In the genomic region with DNA sequence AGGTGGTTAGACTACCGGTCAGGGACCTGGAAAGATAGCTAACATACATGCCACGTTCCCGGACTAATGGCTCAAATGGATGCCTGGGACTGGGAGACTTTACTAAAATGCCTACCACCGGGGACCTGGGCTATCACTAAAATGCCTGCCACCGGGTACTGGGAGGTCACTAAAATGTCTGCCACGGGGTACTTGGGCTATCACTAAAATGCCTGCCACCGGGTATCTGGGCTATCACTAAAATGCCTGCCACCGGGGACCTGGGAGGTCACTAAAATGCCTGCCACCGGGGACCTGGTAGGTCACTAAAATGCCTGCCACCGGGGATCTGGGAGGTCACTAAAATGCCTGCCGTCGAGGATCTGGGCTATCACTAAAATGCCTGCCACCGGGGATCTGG, we compare ENCODE assay signal across 11 mouse cellular contexts. TPM values are rescaled to one million over a fixed set of nuclear protein-coding genes. Genes with fewer than 3 reads are reported as not detected.
DNase-seq lines count a peak whose midpoint lies in the region; ATAC-seq and TF ChIP-seq lines count a peak whose summit lies in the region.
"Not testable (repeated sequence)": the region's sequence is repeated elsewhere in the genome, so short reads cannot be mapped to it uniquely, and the experiment has no call there.
"Had no signal": no experiment of that assay in that cellular context is flagged by ENCODE, and none has a peak within 500 bp of the region (broad histone marks: within the 10 kb centered on the region; RNA-seq: fewer than 3 reads in every experiment).

No protein-coding gene starts in this region.

- peaks cover 37% of the 10 kb centered on the region for H3K27me3 ChIP-seq in embryonic facial prominence, embryonic 13.5 days
- H3K27me3 ChIP-seq in forebrain, postnatal 0 days (ENCODE audit: insufficient read depth, low read length), result peaks cover 11% of the 10 kb centered on the region; the same call in 1 of the 2 replicates
- H3K27me3 ChIP-seq in hindbrain, embryonic 12.5 days, result peaks cover 56% of the 10 kb centered on the region
- peaks cover 54% of the 10 kb centered on the region for H3K27me3 ChIP-seq in kidney, embryonic 15.5 days
- H3K27me3 ChIP-seq in liver, embryonic 11.5 days (replicated peaks; ENCODE audit: control insufficient read depth, insufficient read depth, low read length), result peaks cover 28% of the 10 kb centered on the region
- not testable (repeated sequence) for H3K27me3 ChIP-seq in lung, postnatal 0 days (replicated peaks; ENCODE audit: insufficient read depth, low read length)
- peaks cover 33% of the 10 kb centered on the region for H3K27me3 ChIP-seq in neural tube, embryonic 15.5 days (replicated peaks)

- H3K27ac ChIP-seq in embryonic facial prominence, embryonic 13.5 days; forebrain, postnatal 0 days (ENCODE audit: low read depth, low read length); hindbrain, embryonic 12.5 days; kidney, embryonic 15.5 days; liver, embryonic 11.5 days (ENCODE audit: low read depth, low read length); lung, postnatal 0 days (ENCODE audit: low read length); neural tube, embryonic 15.5 days (replicated peaks): not testable (repeated sequence)

- not testable (repeated sequence) for H3K36me3 ChIP-seq in embryonic facial prominence, embryonic 13.5 days; forebrain, postnatal 0 days (ENCODE audit: insufficient read depth); hindbrain, embryonic 12.5 days; kidney, embryonic 15.5 days; liver, embryonic 11.5 days (ENCODE audit: control insufficient read depth, insufficient read depth, low read length); lung, postnatal 0 days (ENCODE audit: insufficient read depth, low read length); neural tube, embryonic 15.5 days

- not testable (repeated sequence) for H3K4me1 ChIP-seq in embryonic facial prominence, embryonic 13.5 days; forebrain, postnatal 0 days (ENCODE audit: insufficient read depth); hindbrain, embryonic 12.5 days; kidney, embryonic 15.5 days; liver, embryonic 11.5 days (replicated peaks; ENCODE audit: control insufficient read depth, insufficient read depth, low read length); lung, postnatal 0 days (ENCODE audit: insufficient read depth, low read depth, low read length); neural tube, embryonic 15.5 days

- 53% methylated on average over 12 of the region's 13 CpGs for WGBS in embryonic facial prominence, embryonic 13.5 days
- 52% methylated on average over 10 of the region's 13 CpGs for WGBS in forebrain, postnatal 0 days
- WGBS in hindbrain, embryonic 12.5 days, result 50% methylated on average over 10 of the region's 13 CpGs
- WGBS in kidney, embryonic 15.5 days, result 58% methylated on average over 12 of the region's 13 CpGs
- WGBS in liver, embryonic 11.5 days, result 38% methylated on average over 10 of the region's 13 CpGs
- 44% methylated on average over 9 of the region's 13 CpGs for WGBS in lung, postnatal 0 days
- WGBS in neural tube, embryonic 15.5 days, result 46% methylated on average over 10 of the region's 13 CpGs

- not testable (repeated sequence) for H3K9me3 ChIP-seq in embryonic facial prominence, embryonic 13.5 days; forebrain, postnatal 0 days (ENCODE audit: low read length); hindbrain, embryonic 12.5 days (replicated peaks); kidney, embryonic 15.5 days (replicated peaks); liver, embryonic 11.5 days (ENCODE audit: control insufficient read depth, low read length); lung, postnatal 0 days (ENCODE audit: low read length); neural tube, embryonic 15.5 days (replicated peaks)

- not testable (repeated sequence) for DNase-seq in forebrain, postnatal 0 days; liver, embryonic 11.5 days (ENCODE audit: low spot score); lung, postnatal 0 days (ENCODE audit: low spot score)

- not testable (repeated sequence) for ATAC-seq in embryonic facial prominence, embryonic 13.5 days (ENCODE audit: insufficient number of reproducible peaks, insufficient read depth, low FRiP score, low TSS enrichment, low read depth); forebrain, postnatal 0 days; hindbrain, embryonic 12.5 days (ENCODE audit: low FRiP score); kidney, embryonic 15.5 days (replicated peaks; ENCODE audit: low FRiP score); liver, embryonic 11.5 days (replicated peaks; ENCODE audit: low FRiP score); lung, postnatal 0 days; neural tube, embryonic 15.5 days (ENCODE audit: low FRiP score)

- H3K4me3 ChIP-seq in embryonic facial prominence, embryonic 13.5 days, result peak overlapping the region; percentile 39; the same call in 1 of the 2 replicates
- peak overlapping the region; percentile 38; the same call in 1 of the 2 replicates for H3K4me3 ChIP-seq in forebrain, postnatal 0 days (ENCODE audit: low read depth, low read length)
- not testable (repeated sequence) for H3K4me3 ChIP-seq in hindbrain, embryonic 12.5 days
- peak overlapping the region; percentile 38 for H3K4me3 ChIP-seq in kidney, embryonic 15.5 days (replicated peaks)
- peak overlapping the region; percentile 51 for H3K4me3 ChIP-seq in liver, embryonic 11.5 days (ENCODE audit: low read depth, low read length)
- H3K4me3 ChIP-seq in lung, postnatal 0 days (ENCODE audit: low read depth, low read length), result peak overlapping the region; percentile 34; the same call in 1 of the 2 replicates
- H3K4me3 ChIP-seq in neural tube, embryonic 15.5 days (replicated peaks), result peak overlapping the region; percentile 40

- not testable (repeated sequence) for H3K9ac ChIP-seq in embryonic facial prominence, embryonic 13.5 days; forebrain, postnatal 0 days; hindbrain, embryonic 12.5 days; kidney, embryonic 15.5 days; lung, postnatal 0 days (replicated peaks; ENCODE audit: low read depth); neural tube, embryonic 15.5 days (replicated peaks)
- peak overlapping the region; percentile 50; the same call in 1 of the 2 replicates for H3K9ac ChIP-seq in liver, embryonic 11.5 days (ENCODE audit: low read depth, low read length)

- H3K4me2 ChIP-seq in embryonic facial prominence, embryonic 13.5 days, result peak overlapping the region; percentile 71
- peak overlapping the region; percentile 66 for H3K4me2 ChIP-seq in forebrain, postnatal 0 days (ENCODE audit: low read depth)
- peak overlapping the region; percentile 63; the same call in 1 of the 2 replicates for H3K4me2 ChIP-seq in hindbrain, embryonic 12.5 days (replicated peaks)
- peak overlapping the region; percentile 73 for H3K4me2 ChIP-seq in kidney, embryonic 15.5 days
- peak overlapping the region; percentile 75 for H3K4me2 ChIP-seq in liver, embryonic 11.5 days
- peak overlapping the region; percentile 53 for H3K4me2 ChIP-seq in lung, postnatal 0 days (replicated peaks; ENCODE audit: low read depth, low read length)
- H3K4me2 ChIP-seq in neural tube, embryonic 15.5 days, result peak overlapping the region; percentile 81

- not testable (repeated sequence) for TF ChIP-seq CTCF in forebrain, postnatal 0 days (IDR thresholded peaks at IDR 0.05; ENCODE audit: low read depth); lung, postnatal 0 days (IDR thresholded peaks at IDR 0.05)

- TF ChIP-seq EP300 in lung, postnatal 0 days (IDR thresholded peaks at IDR 0.05), result not testable (repeated sequence)

RNA-seq across cellular contexts. Expression of gene Gm26992, which starts 26.6 kb away (rescaled TPM):
- polyA plus RNA-seq in embryonic facial prominence, embryonic 13.5 days (2015; fragmentation: Nextera tagmentation; extraction: Ambion mirVana), result not detected in 2 replicates
- not detected in 2 replicates for total RNA-seq in forebrain, postnatal 0 days (2014; rRNA removed)
- 0.48 TPM in 1 of 2 replicates, not detected in the other for polyA plus RNA-seq in forebrain, postnatal 0 days (2015; fragmentation: Nextera tagmentation; extraction: Ambion mirVana)
- not detected in 2 replicates for polyA plus RNA-seq in hindbrain, embryonic 12.5 days (2016; fragmentation: Nextera tagmentation; extraction: Ambion mirVana)
- polyA plus RNA-seq in kidney, embryonic 15.5 days (2015; fragmentation: Nextera tagmentation; extraction: Ambion mirVana), result not detected in 2 replicates
- polyA plus RNA-seq in liver, embryonic 11.5 days (2014; fragmentation: Nextera tagmentation; extraction: Ambion mirVana), result not detected in 2 replicates
- polyA plus RNA-seq in lung, postnatal 0 days (2015; fragmentation: Nextera tagmentation; extraction: Ambion mirVana), result not detected in 2 replicates
- not detected in 2 replicates for polyA plus RNA-seq in neural tube, embryonic 15.5 days (2015; fragmentation: Nextera tagmentation; extraction: Ambion mirVana)
- total RNA-seq: adrenal gland, postnatal 10 days; hematopoietic stem cell, adult 5-6 weeks; layer of hippocampus, postnatal 10 days had no signal
- polyA plus RNA-seq: gonadal fat pad, adult 2 months had no signal

RNA-seq across cellular contexts. Expression of gene Tsx, which starts 34.2 kb away (rescaled TPM):
- polyA plus RNA-seq in embryonic facial prominence, embryonic 13.5 days (2015; fragmentation: Nextera tagmentation; extraction: Ambion mirVana), result 0.53 and 0.80 TPM in 2 replicates
- not detected in 2 replicates for total RNA-seq in forebrain, postnatal 0 days (2014; rRNA removed)
- polyA plus RNA-seq in forebrain, postnatal 0 days (2015; fragmentation: Nextera tagmentation; extraction: Ambion mirVana), result 0.30 and 0.52 TPM in 2 replicates
- polyA plus RNA-seq in hindbrain, embryonic 12.5 days (2016; fragmentation: Nextera tagmentation; extraction: Ambion mirVana), result 0.60 TPM in 1 of 2 replicates, not detected in the other
- 0.21 and 0.26 TPM in 2 replicates for polyA plus RNA-seq in kidney, embryonic 15.5 days (2015; fragmentation: Nextera tagmentation; extraction: Ambion mirVana)
- not detected in 2 replicates for polyA plus RNA-seq in liver, embryonic 11.5 days (2014; fragmentation: Nextera tagmentation; extraction: Ambion mirVana)
- polyA plus RNA-seq in lung, postnatal 0 days (2015; fragmentation: Nextera tagmentation; extraction: Ambion mirVana), result 0.35 and 0.39 TPM in 2 replicates
- 0.26 and 0.46 TPM in 2 replicates for polyA plus RNA-seq in neural tube, embryonic 15.5 days (2015; fragmentation: Nextera tagmentation; extraction: Ambion mirVana)
- total RNA-seq: hematopoietic stem cell, adult 5-6 weeks had no signal
- polyA plus RNA-seq: gonadal fat pad, adult 2 months had no signal
